Mouse (Mus musculus) megakaryocyte, embryonic 14.5 days (primary cell): Measurements from ENCODE around the gene Zfhx3. TPM values are rescaled to one million over a fixed set of nuclear protein-coding genes. Genes with fewer than 3 reads are reported as not detected.

Experiments used
- H3K27me3 ChIP-seq: replicated peaks from 2 replicates; pipeline ENCODE3; 2012; ENCODE audit warnings: inconsistent platforms
- H3K36me3 ChIP-seq: replicated peaks from 2 replicates; pipeline ENCODE3; 2012; ENCODE audit warnings: low read length, inconsistent platforms, mixed read lengths
- H3K4me1 ChIP-seq: 2 replicates; pipeline ENCODE4 v1.6.1; 2012; ENCODE audit warnings: inconsistent platforms
- H3K4me3 ChIP-seq: replicated peaks from 2 replicates; pipeline ENCODE3; 2012; ENCODE audit warnings: moderate library complexity, mild to moderate bottlenecking, inconsistent platforms
- H3K9me3 ChIP-seq: 2 replicates; pipeline ENCODE4 v1.6.1; 2012; ENCODE audit warnings: inconsistent platforms
- FLI1 ChIP-seq: IDR thresholded peaks from 2 replicates; pipeline ENCODE4 v1.6.1; 2012; ENCODE audit warnings: low read length, inconsistent platforms, mixed read lengths
- GATA1 ChIP-seq: IDR thresholded peaks from 3 replicates; pipeline ENCODE4 v1.6.1; 2012; ENCODE audit warnings: mixed read lengths, low read length, inconsistent platforms, borderline replicate concordance
- polyA plus RNA-seq: library from polyadenylated mRNA; stranded (reverse); fragments of >175 nt; gene quantifications from 2 replicates; pipeline ENCODE4 v1.2.3, GENCODE M21; 2012; ENCODE audit warnings: low replicate concordance; ENCODE audit not compliant: insufficient read depth

The Zfhx3 gene
- polyA plus RNA-seq, 1 experiment, result 1.1 TPM

DNA sequence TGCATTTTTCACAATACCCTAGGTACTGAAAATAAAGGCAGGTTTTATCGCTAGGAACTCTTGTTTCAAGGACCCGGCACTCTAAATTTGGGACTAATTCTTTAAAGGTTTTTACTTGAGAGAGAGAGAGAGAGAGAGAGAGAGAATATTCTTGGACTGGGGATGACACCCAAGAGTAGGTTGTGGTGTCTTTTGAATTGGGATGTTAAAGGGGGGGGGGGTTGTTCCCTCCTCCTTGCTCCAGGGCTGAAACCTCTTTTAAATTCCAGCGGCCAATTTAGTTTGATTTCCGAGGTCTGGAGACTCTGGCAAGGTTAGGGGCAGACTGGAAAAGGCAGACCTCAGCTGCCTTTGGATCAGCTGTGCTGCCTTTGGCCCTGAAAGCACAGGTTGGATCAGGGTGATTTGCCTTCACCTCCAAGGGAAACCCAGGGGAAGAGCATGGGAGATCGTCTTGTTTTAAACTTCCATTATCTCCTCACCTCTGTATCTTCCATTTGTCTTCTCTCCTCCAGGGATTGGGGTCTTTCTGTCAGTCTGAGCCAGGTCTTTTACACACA, 755.7 kb downstream of the Zfhx3 start:
- peaks cover 42% of the 10 kb centered on the region for H3K4me1 ChIP-seq
- H3K27me3 ChIP-seq, result peaks cover 91% of the 10 kb centered on the region
- H3K36me3 ChIP-seq, result no peaks in the 10 kb centered on the region
- no peak for TF ChIP-seq GATA1
- no peak for TF ChIP-seq FLI1
- H3K9me3 ChIP-seq, result no peaks in the 10 kb centered on the region
- no peak overlapping the region for H3K4me3 ChIP-seq

DNA sequence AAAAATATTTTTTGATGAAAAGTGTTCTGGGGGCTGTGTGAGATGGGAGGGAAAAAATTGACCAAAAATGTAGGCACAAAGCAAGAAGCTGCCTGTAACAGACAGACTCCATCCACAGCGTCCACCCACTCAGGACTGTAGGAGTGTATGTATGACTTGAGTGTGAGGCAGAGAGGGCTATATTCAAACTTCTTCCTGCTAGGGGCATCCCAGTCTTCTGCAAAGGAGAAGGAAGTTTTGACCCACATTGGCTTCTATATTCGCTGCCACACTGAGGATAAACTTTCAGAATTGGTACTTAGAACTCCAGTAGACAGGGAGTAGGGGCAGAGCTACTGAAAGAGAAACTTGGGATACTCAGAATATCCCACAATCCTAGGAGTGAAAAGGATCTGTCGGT, 756.6 kb downstream of the Zfhx3 start:
- Histone ChIP-seq H3K27me3 (peaks cover 88% of the 10 kb centered on the region), H3K4me3 (no peak overlapping the region), H3K9me3 (no peaks in the 10 kb centered on the region), H3K4me1 (peaks cover 41% of the 10 kb centered on the region), H3K36me3 (no peaks in the 10 kb centered on the region)
- no peak for TF ChIP-seq FLI1
- no peak for TF ChIP-seq GATA1

DNA sequence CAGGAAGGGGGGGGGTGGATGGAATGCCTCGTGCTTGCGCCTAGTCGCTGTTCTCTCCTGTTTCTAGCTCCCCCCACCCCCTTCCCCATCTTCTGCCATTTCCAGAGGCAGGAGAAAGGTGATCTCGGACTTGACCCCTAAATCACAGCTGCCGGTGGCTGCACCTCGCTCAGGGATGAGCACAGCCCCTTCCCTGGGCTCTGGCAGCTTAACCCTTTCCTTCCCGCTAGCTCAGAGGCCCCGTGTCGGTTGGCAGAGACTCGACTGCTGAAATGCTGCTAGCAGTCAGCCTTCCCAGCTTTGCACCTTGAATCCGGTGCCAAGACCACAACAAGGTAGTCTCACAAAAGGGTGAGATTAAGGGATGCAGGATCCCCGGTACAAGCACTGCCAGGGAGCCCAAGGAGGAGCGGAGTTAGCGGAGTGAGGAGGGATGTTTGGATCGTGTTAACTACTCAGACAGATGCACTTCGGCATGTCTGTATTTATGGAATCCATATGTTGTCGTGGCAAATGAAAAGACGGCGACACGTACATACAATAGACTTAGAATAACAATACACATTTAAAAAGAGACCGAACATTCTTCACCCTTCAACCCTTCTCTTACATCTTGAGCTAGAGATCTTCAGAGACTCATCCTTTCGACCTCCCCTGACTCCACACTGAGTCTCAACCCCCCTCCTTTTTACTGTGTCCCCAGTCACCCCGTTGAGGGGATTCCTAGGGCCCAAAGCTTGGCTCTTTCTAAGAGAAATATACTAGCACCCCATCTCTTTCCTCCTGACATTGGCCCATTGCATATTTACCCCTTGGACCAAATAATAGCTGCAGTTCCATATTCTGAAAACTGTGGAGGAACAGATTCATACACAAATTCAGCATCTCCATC, 757.3 kb downstream of the Zfhx3 start:
- peaks cover 87% of the 10 kb centered on the region for H3K27me3 ChIP-seq
- no peak for TF ChIP-seq GATA1
- no peak for TF ChIP-seq FLI1
- no peaks in the 10 kb centered on the region for H3K9me3 ChIP-seq
- H3K4me1 ChIP-seq, result peaks cover 40% of the 10 kb centered on the region
- H3K36me3 ChIP-seq, result no peaks in the 10 kb centered on the region
- peak overlapping the region; percentile 69 for H3K4me3 ChIP-seq

DNA sequence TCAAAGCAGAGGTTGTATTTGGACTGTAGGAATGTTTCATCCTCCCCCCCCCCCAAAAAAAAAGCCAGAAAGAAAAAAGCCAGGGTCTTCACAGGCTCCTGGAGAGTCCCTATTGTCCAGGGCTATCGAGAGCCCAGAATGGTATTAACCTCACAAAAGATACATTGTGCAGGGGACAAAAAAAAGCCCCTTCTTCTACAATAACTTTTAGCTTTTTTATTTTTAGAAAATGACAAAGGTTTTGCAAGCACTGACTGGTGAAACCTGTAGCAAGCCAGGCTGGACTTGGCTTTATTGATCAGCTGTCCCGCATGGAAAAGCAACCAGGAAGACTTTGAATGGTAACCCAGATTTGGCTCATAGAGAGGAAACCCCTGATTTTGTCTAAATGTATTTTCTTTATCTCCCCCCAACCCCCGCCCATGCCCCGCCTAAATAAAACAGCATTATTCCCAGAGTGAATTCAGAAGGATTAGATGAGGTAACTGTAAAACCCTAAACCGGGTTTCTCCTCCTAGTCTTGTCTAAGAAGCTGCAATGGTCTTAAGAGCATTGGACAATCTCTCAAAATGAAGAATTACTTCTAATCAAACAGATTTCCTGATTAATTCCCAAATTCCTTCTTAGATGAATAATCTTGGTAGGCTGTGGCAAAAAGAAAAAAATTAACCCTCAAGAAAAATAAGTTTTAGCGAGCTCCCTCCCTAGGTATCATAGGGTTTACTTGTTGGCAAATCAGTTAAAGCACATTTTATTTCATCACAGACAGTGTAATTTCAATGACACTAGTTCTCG, 759.1 kb downstream of the Zfhx3 start:
- no peaks in the 10 kb centered on the region for H3K9me3 ChIP-seq
- H3K27me3 ChIP-seq, result peaks cover 85% of the 10 kb centered on the region
- H3K4me1 ChIP-seq, result peaks cover 34% of the 10 kb centered on the region
- no peaks in the 10 kb centered on the region for H3K36me3 ChIP-seq
- TF ChIP-seq FLI1, result no peak
- no peak for TF ChIP-seq GATA1
- no peak overlapping the region for H3K4me3 ChIP-seq

DNA sequence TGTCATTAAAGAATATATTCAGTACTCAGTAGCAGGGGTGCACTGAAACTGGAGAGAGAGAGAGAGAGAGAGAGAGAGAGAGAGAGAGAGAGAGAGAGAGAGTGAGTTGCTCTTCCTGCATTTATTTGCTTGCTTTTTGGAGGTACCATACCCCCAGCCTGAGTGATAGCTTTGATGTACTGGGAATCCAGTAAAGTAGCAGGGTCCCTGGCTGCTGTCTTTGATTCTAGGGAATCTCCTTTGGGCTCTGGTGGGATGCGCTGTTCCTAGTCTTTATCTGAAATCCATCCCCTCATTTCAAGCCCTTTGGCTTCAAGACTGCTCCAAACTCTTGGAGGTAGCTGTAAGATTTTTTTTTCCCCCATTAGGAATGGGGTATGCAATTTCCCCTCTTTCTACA, 759.8 kb downstream of the Zfhx3 start:
- Histone ChIP-seq H3K36me3 (no peaks in the 10 kb centered on the region), H3K4me1 (peaks cover 37% of the 10 kb centered on the region), H3K4me3 (no peak overlapping the region), H3K9me3 (no peaks in the 10 kb centered on the region), H3K27me3 (peaks cover 85% of the 10 kb centered on the region)
- no peak for TF ChIP-seq FLI1
- TF ChIP-seq GATA1, result no peak

DNA sequence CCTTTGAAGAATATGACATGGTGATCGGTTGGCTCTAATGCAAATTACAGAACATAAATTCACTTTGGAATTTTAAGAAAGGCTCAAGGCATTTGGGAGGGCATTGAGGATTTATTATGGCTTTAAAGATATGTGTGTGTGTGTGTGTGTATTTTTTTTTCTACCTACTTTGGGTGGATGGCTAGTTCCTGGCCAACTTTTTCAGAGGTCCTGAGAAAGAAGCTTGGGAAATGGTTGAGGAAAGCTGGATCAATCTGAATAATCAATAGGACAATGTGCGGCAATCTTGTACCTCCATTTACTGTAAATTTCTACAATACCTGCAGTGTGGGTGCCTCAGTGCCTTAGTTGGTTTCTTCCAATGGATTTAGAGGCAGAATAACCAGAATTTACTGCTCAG, 763.3 kb downstream of the Zfhx3 start:
- Histone ChIP-seq H3K9me3 (no peaks in the 10 kb centered on the region), H3K4me1 (peaks cover 19% of the 10 kb centered on the region), H3K4me3 (no peak overlapping the region), H3K36me3 (no peaks in the 10 kb centered on the region), H3K27me3 (peaks cover 68% of the 10 kb centered on the region)
- TF ChIP-seq GATA1 (no peak), FLI1 (no peak)

DNA sequence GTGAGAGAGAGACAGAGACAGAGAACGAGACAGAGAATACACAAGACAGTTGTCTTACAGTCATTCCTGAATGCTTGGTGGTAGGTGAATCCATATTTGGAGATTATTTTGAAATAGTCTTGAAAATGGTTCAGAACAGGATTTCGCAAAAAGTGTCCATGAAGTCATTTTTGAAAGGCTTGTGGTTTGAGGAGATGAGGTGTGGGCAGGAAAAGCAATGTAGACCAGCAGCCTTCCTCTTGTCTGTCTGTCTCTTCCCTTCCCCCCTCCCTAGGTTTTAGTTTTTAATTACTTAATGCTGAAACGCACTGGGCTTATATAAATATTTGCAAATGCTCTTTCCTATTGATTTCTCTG, 764.0 kb downstream of the Zfhx3 start:
- TF ChIP-seq FLI1, result no peak
- no peak for TF ChIP-seq GATA1
- H3K4me1 ChIP-seq, result peaks cover 19% of the 10 kb centered on the region
- H3K27me3 ChIP-seq, result peaks cover 64% of the 10 kb centered on the region

DNA sequence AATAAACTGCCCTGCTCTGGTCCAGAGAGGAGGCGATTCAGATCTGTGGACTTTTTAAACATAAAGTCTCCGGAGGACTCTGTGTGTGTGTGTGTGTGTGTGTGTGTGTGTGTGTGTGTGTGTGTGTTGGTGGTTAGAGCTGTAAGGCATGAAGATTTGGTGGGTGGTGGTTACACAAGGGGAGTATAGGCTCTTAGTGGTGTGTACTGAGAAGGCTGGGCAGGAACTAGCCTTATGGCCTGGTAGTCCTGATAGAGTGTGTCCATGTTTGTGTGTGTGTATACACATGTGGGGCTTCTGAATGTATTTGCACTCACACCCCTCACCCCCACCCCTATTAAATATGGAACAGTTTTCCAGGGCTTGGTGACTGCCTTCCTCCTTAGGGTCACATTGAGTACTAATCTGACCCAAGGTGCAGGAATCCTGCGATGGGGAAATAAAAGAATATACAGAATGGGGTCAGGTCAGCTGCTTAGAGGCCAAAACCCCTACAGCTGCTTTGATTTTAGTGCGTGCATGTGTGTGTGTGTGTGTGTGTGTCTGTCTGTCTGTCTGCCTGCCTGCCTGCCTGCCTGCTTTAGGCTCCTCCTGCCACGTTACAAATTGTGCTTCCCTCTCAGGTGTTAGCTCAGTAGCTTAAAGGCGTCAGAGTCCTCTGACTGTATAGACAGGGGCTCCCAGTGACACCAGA, 764.6 kb downstream of the Zfhx3 start:
- Histone ChIP-seq H3K9me3 (no peaks in the 10 kb centered on the region), H3K4me3 (no peak overlapping the region), H3K4me1 (peaks cover 19% of the 10 kb centered on the region), H3K36me3 (no peaks in the 10 kb centered on the region), H3K27me3 (peaks cover 64% of the 10 kb centered on the region)
- TF ChIP-seq GATA1 (no peak), FLI1 (no peak)

More for the DNA sequence above, 764.0 kb downstream of the Zfhx3 start:
- H3K9me3 ChIP-seq, result no peaks in the 10 kb centered on the region
- no peaks in the 10 kb centered on the region for H3K36me3 ChIP-seq
- no peak overlapping the region for H3K4me3 ChIP-seq

DNA sequence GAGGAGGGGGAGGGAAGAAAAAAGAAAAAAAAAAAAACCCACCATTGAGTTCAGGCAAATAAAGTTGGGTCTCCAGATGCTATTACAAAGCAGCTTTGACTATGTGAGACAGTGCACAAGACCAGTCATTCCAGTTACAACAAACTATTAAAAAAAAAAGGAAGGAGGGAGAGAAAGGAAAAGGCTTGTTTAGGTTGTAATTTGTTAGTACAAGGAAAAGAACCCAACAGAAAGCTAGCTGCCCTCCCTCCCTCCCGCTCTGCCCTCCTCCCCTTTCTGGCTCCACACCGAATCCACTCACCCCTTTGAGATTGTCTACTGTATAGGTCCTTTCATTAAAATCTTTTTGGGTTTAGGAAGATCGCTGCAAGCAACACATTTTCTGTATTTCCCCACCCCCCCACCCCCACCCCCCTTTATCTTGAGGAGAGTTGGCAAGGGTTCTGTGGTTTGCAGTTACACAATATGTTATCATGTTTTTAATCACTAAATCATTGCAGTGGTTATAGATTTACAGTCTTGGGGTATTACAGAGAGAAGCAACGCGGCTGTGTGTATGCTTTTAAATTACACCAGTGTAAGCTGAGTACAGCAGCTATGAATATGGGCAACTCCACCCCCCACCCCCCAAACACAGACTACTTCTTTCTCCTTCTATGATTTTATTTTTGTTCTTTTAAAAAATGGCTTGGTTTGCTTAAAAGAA, 765.3 kb downstream of the Zfhx3 start:
- Histone ChIP-seq H3K9me3 (no peaks in the 10 kb centered on the region), H3K4me3 (no peak overlapping the region), H3K36me3 (no peaks in the 10 kb centered on the region), H3K27me3 (peaks cover 63% of the 10 kb centered on the region), H3K4me1 (peaks cover 19% of the 10 kb centered on the region)
- TF ChIP-seq GATA1 (no peak), FLI1 (no peak)
